ENCODE assay signal across 14 mouse cellular contexts in the genomic region with DNA sequence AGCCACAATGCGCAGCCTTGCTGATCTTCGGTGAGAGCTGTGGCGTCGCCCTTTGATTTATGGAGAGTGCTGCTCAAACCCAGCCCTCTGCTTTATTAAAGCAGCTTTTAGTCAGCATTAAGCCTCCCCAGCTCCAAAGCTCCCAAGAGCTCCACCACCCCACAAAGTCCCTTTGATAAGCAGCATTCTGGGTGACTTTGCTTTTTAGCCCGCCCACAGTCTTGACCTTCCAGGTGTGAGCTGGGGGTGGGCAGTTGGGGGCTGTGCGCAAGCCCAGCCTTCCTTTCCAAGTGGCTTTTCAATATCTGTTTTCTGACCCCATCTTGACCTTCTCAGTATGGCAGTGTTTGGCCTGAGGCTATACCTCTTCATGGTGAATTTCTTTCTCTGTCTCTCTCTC. TPM values are rescaled to one million over a fixed set of nuclear protein-coding genes. Genes with fewer than 3 reads are reported as not detected.
DNase-seq lines count a peak whose midpoint lies in the region; ATAC-seq lines count a peak whose summit lies in the region.
"Had no signal": no experiment of that assay in that cellular context is flagged by ENCODE, and none has a peak within 500 bp of the region (broad histone marks: within the 10 kb centered on the region; RNA-seq: fewer than 3 reads in every experiment).

No protein-coding gene starts in this region.

- H3K4me3 ChIP-seq in forebrain, embryonic 10.5 days = no peak overlapping the region
- H3K4me3 ChIP-seq in forebrain, embryonic 16.5 days (replicated peaks; ENCODE audit: low read length) = no peak overlapping the region
- H3K4me3 ChIP-seq in kidney, embryonic 16.5 days (ENCODE audit: low read length) = no peak overlapping the region
- H3K4me3 ChIP-seq in intestine, embryonic 15.5 days (replicated peaks) = no peak overlapping the region
- no peak overlapping the region for H3K4me3 ChIP-seq in neural tube, embryonic 13.5 days
- H3K4me3 ChIP-seq: embryonic facial prominence, embryonic 13.5 days; gastrocnemius, adult 2 months; hindbrain, embryonic 13.5 days had no signal

- 25% methylated on average over 6 of the region's 6 CpGs for WGBS in forebrain, embryonic 10.5 days
- WGBS in forebrain, embryonic 16.5 days = 43% methylated on average over 6 of the region's 6 CpGs
- WGBS in kidney, embryonic 16.5 days = 11% methylated on average over 6 of the region's 6 CpGs
- 28% methylated on average over 6 of the region's 6 CpGs for WGBS in intestine, embryonic 15.5 days
- 7% methylated on average over 6 of the region's 6 CpGs for WGBS in neural tube, embryonic 13.5 days

- ATAC-seq in forebrain, embryonic 16.5 days = no peak
- 0 out of 2 replicates have a peak, but pooled peaks have one; percentile 9 for ATAC-seq in kidney, embryonic 16.5 days (ENCODE audit: low FRiP score, low TSS enrichment)
- peak; percentile 43; the same call in 1 of the 2 replicates for ATAC-seq in intestine, embryonic 15.5 days
- 0 out of 2 replicates have a peak, but pooled peaks have one; percentile 50 for ATAC-seq in neural tube, embryonic 13.5 days (ENCODE audit: low read depth)

- no peak overlapping the region for H3K4me2 ChIP-seq in forebrain, embryonic 16.5 days (ENCODE audit: low read length)
- H3K4me2 ChIP-seq in kidney, embryonic 16.5 days (replicated peaks; ENCODE audit: low read depth, low read length) = no peak overlapping the region; the same call in 1 of the 2 replicates
- H3K4me2 ChIP-seq in intestine, embryonic 15.5 days (replicated peaks) = peak overlapping the region; percentile 33; the same call in 1 of the 2 replicates
- H3K4me2 ChIP-seq in neural tube, embryonic 13.5 days = peak overlapping the region; percentile 35
- H3K4me2 ChIP-seq: embryonic facial prominence, embryonic 13.5 days; hindbrain, embryonic 13.5 days had no signal

- H3K9ac ChIP-seq in forebrain, embryonic 16.5 days (replicated peaks; ENCODE audit: low read depth, low read length) = no peak overlapping the region
- H3K9ac ChIP-seq in kidney, embryonic 16.5 days (replicated peaks; ENCODE audit: low read length) = no peak overlapping the region
- no peak overlapping the region for H3K9ac ChIP-seq in intestine, embryonic 15.5 days
- H3K9ac ChIP-seq in neural tube, embryonic 13.5 days = no peak overlapping the region
- H3K9ac ChIP-seq: embryonic facial prominence, embryonic 13.5 days; hindbrain, embryonic 13.5 days had no signal

- peaks cover 26% of the 10 kb centered on the region for H3K4me1 ChIP-seq in forebrain, embryonic 10.5 days
- no peaks in the 10 kb centered on the region for H3K4me1 ChIP-seq in forebrain, embryonic 16.5 days (replicated peaks; ENCODE audit: control insufficient read depth, insufficient read depth, low read length)
- H3K4me1 ChIP-seq in kidney, embryonic 16.5 days (ENCODE audit: insufficient read depth, low read length) = peaks cover 13% of the 10 kb centered on the region
- H3K4me1 ChIP-seq in intestine, embryonic 15.5 days (replicated peaks) = peaks cover 9% of the 10 kb centered on the region
- H3K4me1 ChIP-seq in neural tube, embryonic 13.5 days (replicated peaks) = peaks cover 22% of the 10 kb centered on the region

- peak overlapping the region; percentile 53; the same call in 1 of the 2 replicates for H3K27ac ChIP-seq in forebrain, embryonic 10.5 days
- no peak overlapping the region for H3K27ac ChIP-seq in forebrain, embryonic 16.5 days (ENCODE audit: low read length)
- H3K27ac ChIP-seq in kidney, embryonic 16.5 days (ENCODE audit: low read length) = no peak overlapping the region
- H3K27ac ChIP-seq in intestine, embryonic 15.5 days = no peak overlapping the region
- H3K27ac ChIP-seq in neural tube, embryonic 13.5 days (replicated peaks) = peak overlapping the region; percentile 46
- H3K27ac ChIP-seq: embryonic facial prominence, embryonic 13.5 days; gastrocnemius, adult 2 months; hindbrain, embryonic 13.5 days had no signal

- peaks cover 32% of the 10 kb centered on the region; the same call in 1 of the 2 replicates for H3K27me3 ChIP-seq in forebrain, embryonic 10.5 days (ENCODE audit: poor library complexity, severe bottlenecking)
- no peaks in the 10 kb centered on the region for H3K27me3 ChIP-seq in forebrain, embryonic 16.5 days (replicated peaks; ENCODE audit: control insufficient read depth, insufficient read depth, low read length)
- H3K27me3 ChIP-seq in kidney, embryonic 16.5 days (ENCODE audit: insufficient read depth, low read length) = no peaks in the 10 kb centered on the region
- no peaks in the 10 kb centered on the region for H3K27me3 ChIP-seq in intestine, embryonic 15.5 days (replicated peaks)
- 0 out of 2 replicates have a peak, but pooled peaks cover 2% of the 10 kb centered on the region for H3K27me3 ChIP-seq in neural tube, embryonic 13.5 days
- H3K27me3 ChIP-seq: embryonic facial prominence, embryonic 13.5 days; hindbrain, embryonic 13.5 days had no signal

- DNase-seq in forebrain, embryonic 10.5 days (ENCODE audit: extremely low spot score, low spot score) = peak; percentile 23
- DNase-seq in kidney, adult 11 months = no peak
- DNase-seq in spleen, postnatal 36 days (ENCODE audit: low spot score in 2 of 2) = no peak
- DNase-seq in frontal cortex, postnatal 10 days (ENCODE audit: low spot score in 2 of 2) = no peak
- DNase-seq: gastrocnemius, adult 2 months; liver; lung, postnatal 10 days; right cerebral cortex, postnatal 25 days had no signal

- H3K36me3 ChIP-seq in forebrain, embryonic 10.5 days (replicated peaks) = no peaks in the 10 kb centered on the region
- H3K36me3 ChIP-seq in forebrain, embryonic 16.5 days (ENCODE audit: control insufficient read depth, insufficient read depth) = no peaks in the 10 kb centered on the region
- H3K36me3 ChIP-seq in kidney, embryonic 16.5 days (ENCODE audit: insufficient read depth, low read length) = no peaks in the 10 kb centered on the region
- H3K36me3 ChIP-seq in intestine, embryonic 15.5 days = no peaks in the 10 kb centered on the region
- H3K36me3 ChIP-seq in neural tube, embryonic 13.5 days = no peaks in the 10 kb centered on the region
- H3K36me3 ChIP-seq: embryonic facial prominence, embryonic 13.5 days; hindbrain, embryonic 13.5 days had no signal

- H3K9me3 ChIP-seq in forebrain, embryonic 10.5 days = no peaks in the 10 kb centered on the region
- no peaks in the 10 kb centered on the region for H3K9me3 ChIP-seq in forebrain, embryonic 16.5 days (ENCODE audit: control insufficient read depth, low read length)
- H3K9me3 ChIP-seq in kidney, embryonic 16.5 days (ENCODE audit: low read length) = no peaks in the 10 kb centered on the region
- H3K9me3 ChIP-seq in intestine, embryonic 15.5 days = no peaks in the 10 kb centered on the region
- no peaks in the 10 kb centered on the region for H3K9me3 ChIP-seq in neural tube, embryonic 13.5 days
- H3K9me3 ChIP-seq: embryonic facial prominence, embryonic 13.5 days; hindbrain, embryonic 13.5 days had no signal

RNA-seq across cellular contexts. Expression of gene Nrp2, which starts 55.0 kb away (rescaled TPM):
- polyA plus RNA-seq in forebrain, embryonic 10.5 days (2016; fragmentation: Nextera tagmentation; extraction: Ambion mirVana) = 9.6 and 10.5 TPM in 2 replicates
- polyA plus RNA-seq in forebrain, embryonic 16.5 days (2015; fragmentation: Nextera tagmentation; extraction: Ambion mirVana) = 31.1 and 43.9 TPM in 2 replicates
- 10.2 and 11.2 TPM in 2 replicates for polyA plus RNA-seq in kidney, embryonic 16.5 days (2015; fragmentation: Nextera tagmentation; extraction: Ambion mirVana)
- polyA plus RNA-seq in intestine, embryonic 15.5 days (2015; fragmentation: Nextera tagmentation; extraction: Ambion mirVana) = 28.3 and 31.1 TPM in 2 replicates
- 32.7 and 37.0 TPM in 2 replicates for polyA plus RNA-seq in neural tube, embryonic 13.5 days (2015; fragmentation: Nextera tagmentation; extraction: Ambion mirVana)

Comparison
In these comparisons a context has a peak if more than half of its experiments do, and no peak if none do; other contexts are left out.
1. H3K27ac ChIP-seq: peak in forebrain, embryonic 10.5 days (single experiment) and neural tube, embryonic 13.5 days (single experiment); none in forebrain, embryonic 16.5 days (single experiment), kidney, embryonic 16.5 days (single experiment) and intestine, embryonic 15.5 days (single experiment).
2. H3K4me2 ChIP-seq: peak in intestine, embryonic 15.5 days (single experiment) and neural tube, embryonic 13.5 days (single experiment); none in forebrain, embryonic 16.5 days (single experiment) and kidney, embryonic 16.5 days (single experiment).